Mouse (Mus musculus) left cerebral cortex, adult 11 months (tissue): ENCODE measurements around the gene Cryba2.

Experiments used
- DNase-seq: peaks from one replicate; pipeline ENCODE4 v3.0.0; 2022; ENCODE audit warnings: low spot score

Gene Cryba2

GRCm38 (mm10) chr1:74850251-74850650 is 42.7 kb downstream of the Cryba2 start:
- DNase-seq: peak; percentile 79

- DNase-seq: no peak
Measured at GRCm38 (mm10) chr1:74848946-74849345, 44.0 kb downstream of the Cryba2 start.

GRCm38 (mm10) chr1:74846341-74846740 is 46.6 kb downstream of the Cryba2 start:
- DNase-seq: no peak

- no peak for DNase-seq
Measured at GRCm38 (mm10) chr1:74843090-74843489, 49.9 kb downstream of the Cryba2 start.
